Mouse (Mus musculus): Measurements from ENCODE around the gene Tbl2.

DNA sequence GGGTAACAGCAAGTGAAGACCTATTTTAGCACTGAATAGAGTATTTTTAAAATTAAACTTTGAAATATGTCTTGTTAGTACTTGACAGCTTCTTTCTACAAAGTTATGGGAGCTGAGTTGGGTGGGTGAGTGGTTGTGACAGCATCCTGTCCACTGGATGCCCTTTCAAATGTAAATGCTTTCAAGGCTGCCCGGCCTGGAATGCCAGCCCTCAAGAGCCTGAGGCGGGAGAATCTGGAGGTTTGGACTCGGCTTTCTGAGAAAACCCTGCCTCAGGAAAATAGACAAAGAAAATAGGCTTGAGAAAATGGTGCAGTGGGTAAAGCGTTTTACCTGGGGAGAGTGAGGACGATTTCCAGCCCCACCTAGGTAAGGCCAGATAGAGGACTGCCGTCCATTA lies 32.3 kb downstream of the Tbl2 start:
- TF ChIP-seq CTCF (IDR thresholded peaks at IDR 0.05) = no peak
- TF ChIP-seq POLR2A (IDR thresholded peaks at IDR 0.05; ENCODE audit: insufficient read depth, low read depth, low read length) = no peak
- TF ChIP-seq EP300 (IDR thresholded peaks at IDR 0.05; ENCODE audit: insufficient read depth, low read depth, low read length) = no peak

Data from heart, adult 2 months (tissue).